Mouse (Mus musculus) cerebellum, adult 9-11 months (tissue): Measurements from ENCODE around the gene Serpinb8.

Experiments used
- DNase-seq: peaks from one replicate; pipeline ENCODE4 v3.0.0; 2022

The Serpinb8 gene

DNA sequence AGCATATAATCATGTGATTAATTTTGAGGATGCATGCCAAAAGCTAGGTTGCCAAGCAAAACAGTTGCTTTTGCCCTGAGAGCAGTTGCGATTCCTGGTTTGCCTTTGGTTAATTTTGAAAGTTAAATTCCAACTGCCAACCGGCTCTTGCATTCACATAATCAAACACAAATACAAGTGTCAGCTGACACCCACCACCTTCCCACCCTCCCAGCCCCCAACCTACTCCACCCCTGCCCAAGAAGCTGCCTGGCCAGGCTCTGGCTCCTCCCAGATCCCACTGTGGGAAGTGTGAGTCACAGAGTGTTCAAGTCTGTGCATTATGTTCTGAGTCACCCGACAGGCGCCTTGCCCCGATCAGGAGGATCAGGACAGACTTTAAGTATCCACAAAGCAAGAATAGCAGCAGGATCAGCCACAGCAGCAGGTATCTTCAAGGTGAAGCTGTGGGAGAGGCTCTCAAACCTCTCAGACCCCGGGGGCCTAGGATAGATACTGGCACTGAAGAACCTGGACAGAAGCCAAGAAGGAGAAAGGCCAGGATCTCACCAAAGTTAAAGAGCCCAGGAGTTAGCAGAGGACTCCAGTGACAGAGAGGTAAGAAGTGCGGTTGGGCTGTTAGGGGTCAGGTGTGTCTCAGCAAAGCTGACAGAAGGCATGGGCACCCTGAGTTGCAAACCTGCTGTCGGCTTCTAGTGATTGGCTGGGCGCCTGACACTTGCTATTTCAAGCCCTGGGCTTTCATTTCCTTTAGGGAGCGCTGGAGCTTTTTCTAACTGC lies at the start of gene Serpinb8:
Serpinb8 (plus strand) TSS at position 316 of the 780 bp plus-strand sequence.
- peak; percentile 97 for DNase-seq

DNA sequence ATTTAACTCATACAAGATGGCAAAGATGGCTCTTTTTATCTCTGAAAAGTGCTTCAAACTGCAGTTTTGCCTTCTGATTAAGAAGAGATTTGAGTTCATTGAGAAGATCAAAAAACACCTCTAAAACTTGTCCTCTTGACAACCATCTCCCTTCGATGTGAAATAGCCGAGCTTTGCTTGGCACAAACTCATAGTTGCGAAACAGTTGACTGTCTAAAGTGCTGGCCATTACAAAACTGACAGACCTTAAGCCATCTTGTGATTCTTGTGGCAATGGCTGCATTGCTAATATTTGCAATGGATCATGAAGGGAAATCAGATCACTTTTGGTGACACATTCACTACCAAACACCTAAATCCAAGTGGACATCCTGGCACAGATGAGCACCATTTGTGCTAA lies 30.3 kb upstream of the Serpinb8 start:
- no peak for DNase-seq

DNA sequence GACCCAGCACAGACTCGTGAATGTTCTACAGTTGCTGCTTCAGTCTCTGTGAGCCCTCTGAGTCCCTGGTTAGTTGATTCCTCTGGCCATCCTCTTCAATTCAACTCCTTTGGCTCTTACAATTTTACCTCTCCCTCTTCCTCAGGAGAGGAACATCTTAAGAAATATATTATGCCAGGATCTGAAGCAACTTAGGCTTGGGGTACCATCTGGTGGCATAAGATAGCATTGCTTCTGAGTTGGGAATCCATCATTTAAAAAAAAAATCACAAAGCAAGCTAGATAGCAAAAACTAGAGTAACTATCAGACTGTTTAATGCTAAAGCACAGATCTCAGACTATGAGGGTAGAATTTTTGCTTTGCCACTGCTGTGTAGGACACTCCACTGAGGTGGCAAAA lies 27.7 kb upstream of the Serpinb8 start:
- no peak for DNase-seq

DNA sequence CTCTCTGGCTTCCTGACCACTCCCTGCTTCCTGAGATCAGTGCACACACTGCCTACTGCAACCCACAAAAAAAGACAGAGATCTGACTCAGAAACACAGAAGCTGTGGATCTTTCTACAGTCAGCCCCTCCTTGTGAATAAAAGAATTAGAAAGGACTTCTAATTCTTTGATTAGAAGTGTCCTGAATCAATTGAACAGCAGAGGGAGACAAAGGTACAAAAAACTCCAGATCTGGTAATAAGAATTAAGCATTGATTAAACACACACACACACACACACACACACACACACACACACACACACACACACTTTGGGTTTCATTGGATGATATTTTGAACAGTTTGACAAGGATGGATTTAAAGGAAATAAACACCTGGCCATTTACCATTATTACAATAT lies 24.2 kb upstream of the Serpinb8 start:
- DNase-seq = no peak

DNA sequence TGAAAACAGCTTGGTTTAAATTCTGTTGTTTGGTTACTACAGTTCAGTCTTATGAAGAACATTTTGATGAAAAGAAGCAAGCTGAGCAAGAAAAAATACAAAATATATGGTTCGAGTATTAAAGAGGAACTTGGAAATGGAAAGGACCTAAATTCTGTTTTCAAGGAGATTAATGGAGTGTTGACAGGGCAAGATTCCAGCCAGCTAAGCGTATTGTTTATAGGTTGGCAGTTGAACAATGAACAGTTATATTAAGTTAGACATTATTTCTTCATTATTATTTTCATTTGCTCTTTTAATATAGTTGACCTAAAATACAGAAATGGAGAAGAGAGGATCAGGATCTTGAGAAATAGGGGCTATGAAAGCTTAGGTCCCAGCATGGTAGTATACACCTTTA lies 13.7 kb upstream of the Serpinb8 start:
- no peak for DNase-seq

DNA sequence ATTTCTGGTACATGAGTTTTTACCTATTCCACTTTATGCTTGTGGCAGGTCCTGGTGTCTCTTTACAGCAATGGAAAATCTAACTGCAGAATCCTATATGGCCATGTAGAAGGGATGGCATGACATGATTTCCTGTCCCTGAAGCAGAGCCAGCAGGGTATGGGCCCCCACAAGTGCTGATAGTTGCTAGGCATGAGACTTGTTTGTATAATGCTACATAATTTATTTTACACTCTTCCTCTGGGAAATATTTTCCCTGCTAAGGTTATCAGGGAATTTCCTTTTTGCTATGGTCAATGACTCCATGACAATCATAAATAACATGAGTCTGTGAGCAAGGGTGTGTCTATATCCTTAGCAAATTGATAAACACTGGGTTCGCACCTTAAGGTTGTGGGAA lies 12.3 kb upstream of the Serpinb8 start:
- DNase-seq = no peak

DNA sequence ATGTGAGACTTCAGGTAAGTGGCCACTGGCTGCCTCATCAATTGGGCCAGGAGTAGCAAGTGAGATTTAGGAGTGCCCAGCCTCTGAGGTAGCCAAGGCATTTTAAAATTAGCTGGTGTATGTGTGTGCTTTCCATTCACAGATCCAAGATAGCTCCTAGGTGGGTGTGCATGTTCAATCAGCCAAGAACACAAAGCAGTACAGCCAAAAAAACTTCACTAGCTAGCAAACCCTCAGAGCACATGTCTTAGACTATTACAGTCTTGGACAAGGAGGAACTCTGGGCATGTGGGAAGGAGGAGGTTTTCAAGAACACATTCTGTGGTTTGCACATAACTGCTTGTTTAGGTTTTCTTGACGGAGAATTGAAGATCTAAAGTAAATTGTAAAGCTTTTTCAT lies 8.6 kb upstream of the Serpinb8 start:
- DNase-seq = no peak

DNA sequence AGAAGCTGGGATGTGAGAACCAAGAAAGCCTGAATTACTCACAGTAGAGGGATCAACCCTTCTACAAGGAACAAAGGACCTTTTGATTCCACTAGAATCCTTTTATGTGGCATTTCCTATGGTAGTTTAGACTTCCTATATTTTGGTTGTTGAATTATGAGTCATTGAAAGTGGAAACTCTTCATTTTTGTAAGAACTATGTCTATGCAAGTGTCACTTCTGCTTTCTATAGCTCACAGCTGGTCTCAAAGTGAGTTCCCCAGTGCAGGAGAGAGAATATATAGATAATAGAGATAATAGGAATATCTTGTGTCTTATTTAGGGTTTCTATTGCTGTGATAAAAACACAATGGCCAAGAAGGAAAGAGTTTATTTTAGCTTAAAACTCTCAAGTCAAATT lies 6.9 kb upstream of the Serpinb8 start:
- DNase-seq = no peak

DNA sequence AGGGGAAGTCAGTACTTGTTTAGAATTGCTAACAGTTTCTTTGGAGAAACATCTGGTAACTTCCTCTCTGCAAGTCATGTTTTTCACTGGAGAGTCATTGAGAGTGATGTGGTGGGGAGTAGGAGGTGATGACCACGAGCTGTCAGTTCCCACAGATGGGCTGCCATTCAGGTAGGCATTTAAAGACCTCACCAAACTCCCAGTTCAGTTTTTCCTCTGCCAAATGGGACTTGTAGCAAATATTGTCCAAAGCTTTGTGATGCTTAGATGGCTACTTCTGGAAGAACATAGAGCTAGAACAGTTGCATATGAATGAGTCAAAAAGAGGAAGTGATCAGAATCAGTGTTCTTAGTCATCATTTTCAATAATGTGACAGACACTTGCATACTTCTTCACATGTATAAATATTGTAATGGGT lies 5.8 kb upstream of the Serpinb8 start:
- no peak for DNase-seq

DNA sequence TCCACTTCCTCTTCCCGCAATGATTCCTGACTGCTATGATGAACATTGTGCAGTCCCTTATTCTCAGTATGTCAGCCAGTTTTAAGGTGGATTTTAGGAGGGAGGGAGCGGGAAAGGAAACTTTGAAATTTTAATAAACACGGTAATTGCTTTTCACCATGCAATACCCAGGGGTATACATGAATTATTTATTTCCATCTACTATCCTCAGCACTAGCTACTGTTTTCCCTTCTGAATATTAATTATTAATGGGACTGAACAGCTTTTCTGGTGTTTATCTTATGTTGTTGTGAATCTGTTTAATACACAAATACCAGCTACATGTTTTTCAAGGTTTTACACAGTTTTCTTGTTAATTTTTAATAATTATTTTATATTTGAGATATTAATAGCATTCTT lies 4.9 kb upstream of the Serpinb8 start:
- no peak for DNase-seq

DNA sequence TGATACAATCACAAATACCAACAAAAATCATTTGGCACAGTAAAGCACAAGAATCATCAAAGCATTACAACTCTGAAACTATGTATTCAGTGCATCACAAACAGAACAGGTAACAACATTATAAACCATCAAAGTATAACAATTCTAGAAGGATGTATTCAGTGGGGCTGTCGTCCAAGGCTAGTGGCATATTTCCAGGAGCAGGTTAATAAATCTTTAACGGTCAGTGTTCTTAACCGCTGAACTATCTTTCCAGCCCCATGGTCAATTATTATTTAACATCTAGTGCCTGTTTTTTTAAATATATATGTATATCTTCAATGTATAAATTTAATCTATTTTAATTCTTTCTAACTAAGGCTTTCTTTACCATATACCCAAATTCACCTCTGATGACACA lies 3.6 kb upstream of the Serpinb8 start:
- DNase-seq = no peak

DNA sequence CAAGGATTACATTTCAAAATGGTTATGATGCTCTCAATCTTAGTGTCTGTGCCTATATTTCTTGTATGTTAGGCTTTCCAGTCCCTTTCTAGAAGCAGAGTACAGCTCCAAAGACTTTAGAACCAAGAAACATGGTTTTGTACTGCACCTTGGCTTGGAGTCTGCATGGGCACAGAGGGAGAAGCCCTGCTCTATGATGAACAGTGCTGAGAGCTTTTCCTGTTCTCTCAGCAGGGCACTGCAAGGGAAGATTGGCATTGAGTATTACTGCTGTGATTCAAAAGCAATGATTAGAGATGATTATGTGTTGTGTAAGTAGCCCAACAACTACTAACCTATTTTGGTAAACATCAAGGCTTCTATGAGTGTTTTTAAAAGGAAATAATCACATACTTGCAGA lies 1.6 kb upstream of the Serpinb8 start:
- DNase-seq = peak; percentile 79

DNA sequence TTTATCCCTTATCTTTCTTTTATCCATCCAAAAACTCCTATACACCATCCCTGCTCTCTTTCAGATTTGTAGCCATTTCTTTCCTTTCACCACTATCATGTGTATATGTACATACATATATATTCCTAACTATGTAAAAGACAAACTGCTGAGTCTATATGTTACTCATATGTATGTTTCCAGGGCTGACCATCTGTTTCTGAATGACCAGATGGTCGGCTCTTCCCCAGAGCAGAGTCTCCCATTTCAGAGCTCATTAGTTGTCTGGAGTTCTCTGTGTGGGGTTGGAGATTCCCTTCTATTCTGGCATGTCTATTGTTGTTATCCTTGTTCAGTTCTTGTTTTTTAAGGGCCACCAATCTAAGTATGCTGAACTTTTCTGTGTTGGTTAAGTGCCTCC lies 1.2 kb upstream of the Serpinb8 start:
- peak; percentile 78 for DNase-seq

DNA sequence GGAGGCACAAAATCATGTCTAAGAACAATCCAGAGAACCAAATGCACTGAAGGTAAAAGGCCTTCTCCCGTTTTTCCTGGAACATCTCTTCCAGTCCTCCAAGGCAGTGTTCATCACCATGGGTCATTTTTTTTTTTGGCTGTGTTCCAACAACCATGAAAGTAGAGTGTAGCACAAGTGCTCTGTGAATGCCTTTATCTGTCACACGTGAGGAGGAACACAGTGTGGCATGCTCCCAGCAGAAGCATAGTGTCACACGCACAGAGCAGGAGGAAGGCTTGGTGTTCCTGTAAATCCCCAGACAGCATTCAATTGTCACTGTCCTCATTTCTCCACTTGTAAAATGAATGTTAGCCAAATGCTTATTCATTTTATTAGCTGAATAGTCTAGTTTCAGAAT lies 2.8 kb downstream of the Serpinb8 start:
- DNase-seq = peak; percentile 47

DNA sequence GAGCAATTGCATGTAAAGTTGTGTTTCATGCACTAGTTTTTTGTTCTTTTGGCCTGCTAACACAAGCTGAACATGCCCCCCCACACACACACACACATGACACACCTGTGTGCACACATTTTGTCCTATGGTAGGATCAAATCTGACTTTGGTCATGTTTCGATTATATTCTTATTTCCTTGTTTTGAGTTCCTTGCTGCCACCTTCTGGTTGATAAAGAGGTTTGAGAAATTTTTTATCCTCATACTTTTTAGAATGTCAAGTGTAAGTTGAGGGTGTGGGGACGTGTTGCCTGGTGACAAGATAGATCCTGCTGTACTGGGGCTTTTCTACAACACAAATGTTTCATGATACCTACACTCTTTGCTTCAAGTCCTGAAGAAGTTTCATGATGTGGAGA lies 3.7 kb downstream of the Serpinb8 start:
- DNase-seq = no peak

DNA sequence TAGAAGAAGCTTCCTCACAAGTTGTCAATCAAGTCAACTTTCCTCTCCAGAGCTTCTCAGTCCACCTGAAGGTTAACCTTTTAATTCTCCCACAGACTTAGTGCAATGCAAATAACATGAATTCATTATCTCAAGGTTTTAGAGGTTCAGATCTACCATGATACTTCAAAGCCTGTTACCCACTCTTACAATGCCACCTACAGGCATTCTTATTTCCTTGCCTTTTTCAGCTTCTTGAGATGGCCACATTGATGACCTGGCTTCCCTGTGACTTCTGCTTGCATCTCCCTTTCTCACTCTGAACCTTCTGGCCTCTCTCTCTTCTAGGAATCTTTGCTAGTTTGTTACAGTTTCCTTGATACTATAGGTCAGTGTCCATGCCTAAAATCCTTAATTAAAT lies 7.1 kb downstream of the Serpinb8 start:
- DNase-seq = no peak

DNA sequence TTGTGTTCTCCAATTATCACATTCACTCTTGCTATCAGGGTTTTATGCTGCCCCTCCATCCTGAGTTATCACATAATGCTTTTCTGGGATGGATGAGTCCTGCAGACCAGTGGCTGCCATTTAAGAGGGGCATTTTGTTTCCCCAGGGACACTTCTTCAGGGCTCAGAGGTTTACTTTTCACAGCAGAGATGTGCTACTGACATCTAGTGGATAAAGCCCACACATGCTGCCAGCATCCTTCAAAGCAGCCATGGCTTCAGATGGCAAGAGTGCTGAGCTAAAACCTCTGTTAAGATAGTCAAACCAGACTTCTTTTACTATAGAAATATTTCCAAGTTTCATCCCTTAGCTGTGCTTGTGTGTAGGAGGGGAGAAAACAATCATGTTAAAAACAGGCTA lies 8.7 kb downstream of the Serpinb8 start:
- DNase-seq = no peak

DNA sequence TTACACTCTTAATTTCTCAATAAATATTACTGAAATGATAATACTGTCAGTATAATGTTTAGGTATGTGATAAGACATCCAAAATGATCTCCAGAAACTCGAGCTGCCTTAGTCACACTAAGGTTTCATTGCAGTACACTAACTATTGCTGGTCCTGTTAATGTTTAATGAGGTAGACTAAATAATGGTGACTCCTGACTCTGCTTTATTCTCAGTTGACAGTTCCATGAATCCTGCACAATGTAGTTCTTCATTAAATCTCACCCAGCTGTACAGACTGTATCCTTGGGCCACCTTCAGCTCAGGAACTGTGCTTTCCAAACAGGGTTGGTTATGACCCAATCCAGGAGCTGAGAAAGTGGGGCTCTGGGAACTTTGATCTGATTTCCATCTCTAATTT lies 19.1 kb downstream of the Serpinb8 start:
- no peak for DNase-seq

DNA sequence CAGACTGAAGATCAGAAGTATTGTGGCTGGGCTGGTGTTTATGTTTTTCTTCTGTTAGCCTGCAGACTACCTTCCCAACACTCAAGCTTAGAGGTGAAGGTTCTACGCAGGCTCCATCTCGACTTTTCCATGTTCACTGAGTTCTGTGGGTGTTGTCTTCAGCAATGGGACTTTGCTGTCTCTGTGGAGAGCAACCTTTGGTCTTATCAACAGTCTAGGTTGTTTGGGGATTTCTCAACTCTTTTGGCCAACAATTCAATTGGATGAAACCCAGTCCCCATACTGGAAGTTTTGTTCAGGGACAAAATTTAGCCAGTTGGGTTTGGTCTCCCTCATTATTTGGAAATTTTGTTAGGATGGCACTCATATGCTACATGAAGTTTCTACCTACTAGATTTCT lies 24.3 kb downstream of the Serpinb8 start:
- DNase-seq = no peak

DNA sequence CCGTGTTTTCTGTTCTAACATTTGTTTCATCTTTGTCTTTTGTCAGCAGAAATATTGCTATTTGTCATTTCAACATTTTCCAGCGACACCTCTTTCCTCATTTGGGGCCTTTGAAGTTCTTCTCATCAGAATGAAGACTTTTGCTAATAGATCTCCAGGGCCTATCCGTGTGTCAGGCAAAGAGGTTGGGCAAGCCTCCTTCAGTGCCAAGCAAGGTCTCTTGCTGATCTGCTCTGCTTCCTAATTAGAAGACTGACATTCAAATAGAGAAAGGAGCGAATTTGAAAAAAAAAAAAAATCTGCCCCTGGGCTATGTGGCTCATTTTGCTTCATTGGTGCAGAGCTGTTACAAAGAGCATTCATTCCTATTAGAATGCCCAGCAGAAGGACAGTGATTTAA lies 32.2 kb downstream of the Serpinb8 start:
- DNase-seq = no peak

DNA sequence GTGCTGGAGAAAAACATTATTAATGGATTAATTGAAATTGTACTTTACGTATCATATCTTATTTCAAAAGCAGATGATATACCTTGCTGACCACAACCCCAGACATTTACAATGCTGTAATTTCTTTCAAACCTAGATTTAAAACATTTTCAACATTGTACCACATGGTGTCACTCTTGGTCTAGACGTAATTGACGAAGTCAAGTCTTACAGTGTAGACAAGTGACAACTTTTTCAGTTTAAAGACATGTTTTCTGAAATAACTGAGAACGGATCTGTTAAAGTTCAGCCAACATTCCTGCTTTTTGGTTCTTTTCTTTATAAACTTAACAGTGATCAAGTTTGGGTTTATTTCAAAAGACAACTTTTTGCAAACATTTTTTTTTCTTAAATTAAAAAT lies 46.1 kb downstream of the Serpinb8 start:
- no peak for DNase-seq

DNA sequence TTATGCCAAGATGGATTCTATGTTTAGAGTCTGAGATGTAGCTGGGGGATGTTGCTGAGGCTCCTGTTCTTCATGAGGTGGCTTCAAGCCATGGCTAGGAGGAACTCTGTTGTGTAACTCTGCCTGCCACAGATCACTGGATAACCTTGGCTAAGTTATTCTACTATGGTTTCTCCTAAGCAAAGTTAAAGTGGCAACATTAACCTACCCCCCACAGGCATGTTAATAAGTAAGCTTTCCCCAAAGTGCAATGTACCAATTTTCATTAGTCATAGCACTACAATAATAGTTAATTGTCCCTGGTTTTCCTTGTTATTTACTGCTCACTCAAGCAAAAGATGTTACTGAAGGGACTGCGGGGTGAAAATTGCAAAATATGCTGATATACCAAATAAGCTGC lies 48.2 kb downstream of the Serpinb8 start:
- no peak for DNase-seq

DNA sequence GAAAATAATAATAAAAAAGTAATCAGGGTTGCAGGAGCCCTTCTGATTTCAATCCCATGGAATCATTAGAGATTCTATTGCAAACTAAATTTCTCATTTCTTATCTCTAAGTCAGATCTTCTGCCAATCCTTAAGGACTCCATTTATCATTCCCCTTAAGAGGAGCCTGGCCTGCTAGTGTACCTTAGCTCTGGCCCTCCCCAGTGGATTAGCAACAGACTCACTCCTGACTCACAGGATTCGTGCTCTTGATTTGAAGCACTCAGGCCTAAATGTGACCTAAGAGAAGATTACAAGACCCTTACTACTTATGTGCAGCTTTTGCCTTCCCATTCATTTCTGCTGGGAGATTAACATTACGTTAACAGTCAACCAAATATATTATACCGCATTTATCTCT lies 48.7 kb downstream of the Serpinb8 start:
- DNase-seq = no peak

DNA sequence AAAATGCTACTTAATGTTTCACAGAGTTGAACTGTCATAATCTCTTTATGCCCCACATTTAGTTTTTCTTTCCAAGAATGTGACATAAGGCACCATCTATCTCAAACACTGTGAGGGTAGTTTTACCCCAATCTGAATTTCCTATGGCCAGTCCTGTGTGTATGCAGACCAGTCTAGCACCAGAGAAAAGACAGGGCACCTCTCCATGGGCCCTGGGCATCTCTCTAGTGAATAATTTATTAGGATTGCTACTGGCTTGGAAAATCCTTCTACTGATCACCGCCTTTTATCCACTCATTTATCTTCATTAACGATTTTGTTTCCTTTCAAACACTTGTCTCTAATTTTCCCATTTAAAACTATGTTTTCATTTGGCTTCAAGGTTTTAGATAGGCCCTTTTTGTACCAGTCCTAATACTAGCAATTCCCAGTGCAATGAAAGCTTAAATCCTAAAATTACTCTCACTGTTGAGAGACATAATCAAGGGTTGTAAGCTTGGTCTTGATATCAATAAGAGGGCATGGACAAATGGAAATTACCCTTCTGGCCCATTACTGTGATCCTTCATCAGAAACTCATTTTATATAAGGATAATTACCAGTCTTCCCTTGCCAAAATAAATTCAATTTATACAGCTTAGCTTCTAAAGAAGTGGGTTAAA lies 52.8 kb downstream of the Serpinb8 start:
- no peak for DNase-seq

DNA sequence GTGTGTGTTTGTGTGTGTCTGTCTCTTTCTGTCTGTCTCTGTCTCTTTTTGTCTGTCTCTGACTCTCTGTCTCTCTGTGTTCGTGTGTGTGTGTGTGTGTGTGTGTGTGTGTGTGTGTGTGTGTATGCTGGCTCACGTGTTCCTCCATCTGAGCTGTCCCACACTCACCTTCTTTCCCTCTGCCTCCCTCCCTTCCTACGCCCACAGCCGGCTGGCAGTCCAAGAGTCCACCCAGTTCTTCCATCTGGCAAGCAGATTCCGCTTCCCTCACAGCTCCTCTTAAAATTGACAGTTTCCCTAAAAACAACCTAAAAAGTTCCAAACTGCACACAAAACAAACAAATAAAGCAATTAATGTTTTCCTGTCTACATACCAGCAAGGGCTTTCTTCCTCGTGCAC lies 55.3 kb downstream of the Serpinb8 start:
- peak; percentile 17 for DNase-seq
